Mouse (Mus musculus): ENCODE results near the gene Gm6882. TPM values are rescaled to one million over a fixed set of nuclear protein-coding genes. Genes with fewer than 3 reads are reported as not detected.

The Gm6882 gene
- not detected for polyA plus RNA-seq (2012; fragmentation: generic; extraction: Trizol)

GRCm38 (mm10) chr7:21432645-21433044 is at the start of gene Gm6882:
TSS of gene Gm6882 (minus strand) at chr7:21432745.

Other genes with a start within 250 kb of the Gm6882 start
- gene Gm5157, start 242.3 kb downstream of the Gm6882 start, polyA plus RNA-seq (2012; fragmentation: generic; extraction: Trizol): not detected
- gene Vmn1r124, start 172.1 kb downstream of the Gm6882 start, polyA plus RNA-seq (2012; fragmentation: generic; extraction: Trizol): not detected
- not detected for gene Vmn1r125, start 160.6 kb downstream of the Gm6882 start, polyA plus RNA-seq (2012; fragmentation: generic; extraction: Trizol)
- gene Vmn1r126, start 131.3 kb downstream of the Gm6882 start, polyA plus RNA-seq (2012; fragmentation: generic; extraction: Trizol): not detected
- not detected for gene Vmn1r127, start 112.9 kb downstream of the Gm6882 start, polyA plus RNA-seq (2012; fragmentation: generic; extraction: Trizol)
- not detected for gene Vmn1r128, start 83.4 kb downstream of the Gm6882 start, polyA plus RNA-seq (2012; fragmentation: generic; extraction: Trizol)
- not detected for gene Vmn1r129, start 71.5 kb downstream of the Gm6882 start, polyA plus RNA-seq (2012; fragmentation: generic; extraction: Trizol)
- not detected for gene Vmn1r130, start 79.0 kb upstream of the Gm6882 start, polyA plus RNA-seq (2012; fragmentation: generic; extraction: Trizol)
- gene Vmn1r131, start 113.3 kb upstream of the Gm6882 start, polyA plus RNA-seq (2012; fragmentation: generic; extraction: Trizol): not detected
- not detected for gene Vmn1r132, start 181.3 kb upstream of the Gm6882 start, polyA plus RNA-seq (2012; fragmentation: generic; extraction: Trizol)

Data from C3H10T1/2 (cell line).